Mouse (Mus musculus) intestine, embryonic 14.5 days (tissue): Measurements from ENCODE around the gene Ifi35. TPM values are rescaled to one million over a fixed set of nuclear protein-coding genes. Genes with fewer than 3 reads are reported as not detected.

Experiments used
- ATAC-seq: fragments of 200-750 bp; cut with Nextera tagmentation; replicated peaks from 2 replicates; pipeline ENCODE4 v1.8.0; 2017; ENCODE audit warnings: low read depth, moderate number of reproducible peaks, moderate TSS enrichment, moderate library complexity; ENCODE audit not compliant: low FRiP score, low TSS enrichment
- DNase-seq: peaks from one replicate; pipeline ENCODE4 v3.0.0-alpha.2; 2018; ENCODE audit warnings: low spot score
- H3K27ac ChIP-seq: fragments of 300-500 bp; sonication (generic); 2 replicates; pipeline ENCODE4 v1.5.1; 2014; ENCODE audit warnings: low read depth, mild to moderate bottlenecking, control low read depth
- H3K27me3 ChIP-seq: fragments of 300-500 bp; sonication (generic); replicated peaks from 2 replicates; pipeline ENCODE4 v1.6.1; 2014; ENCODE audit warnings: low read length, control low read depth; ENCODE audit not compliant: control insufficient read depth, insufficient read depth
- H3K36me3 ChIP-seq: fragments of 300-500 bp; sonication (generic); 2 replicates; pipeline ENCODE4 v1.6.1; 2014; ENCODE audit warnings: low read length, control low read depth; ENCODE audit not compliant: control insufficient read depth, insufficient read depth
- H3K4me1 ChIP-seq: fragments of 300-500 bp; sonication (generic); replicated peaks from 2 replicates; pipeline ENCODE4 v1.6.1; 2014; ENCODE audit warnings: low read length, control low read depth, mixed read lengths; ENCODE audit not compliant: control insufficient read depth, insufficient read depth
- H3K4me2 ChIP-seq: fragments of 300-500 bp; sonication (generic); 2 replicates; pipeline ENCODE4 v1.6.1; 2014; ENCODE audit warnings: low read length
- H3K4me3 ChIP-seq: fragments of 300-500 bp; sonication (generic); 2 replicates; pipeline ENCODE4 v1.5.1; 2014; ENCODE audit warnings: low read depth, low read length, control low read depth, mixed read lengths
- H3K9ac ChIP-seq: fragments of 300-500 bp; sonication (generic); 2 replicates; pipeline ENCODE4 v1.6.1; 2014; ENCODE audit warnings: mild to moderate bottlenecking, low read length
- H3K9me3 ChIP-seq: fragments of 300-500 bp; sonication (generic); 2 replicates; pipeline ENCODE4 v1.6.1; 2016; ENCODE audit warnings: low read length, control low read depth; ENCODE audit not compliant: control insufficient read depth
- WGBS: fragments of 180-500 bp; shearing (Covaris S2); extraction: QIAGEN DNeasy Blood & Tissue Kit; methylation state at CpG from one replicate; pipeline ENCODE4 v1.1.7; 2014; 5-methylcytosine and 5-hydroxymethylcytosine counted together
- polyA plus RNA-seq: library from polyadenylated mRNA; unstranded; fragments of >200 nt; fragmentation: Nextera tagmentation; extraction: Ambion mirVana; gene quantifications from 2 replicates; pipeline ENCODE4 v1.2.1, GENCODE M21; 2014

The Ifi35 gene
- polyA plus RNA-seq, 1 experiment from 2014 or later: 18.3 TPM

GRCm38 (mm10) chr11:101477552-101478211, 29.5 kb downstream of the Ifi35 start:
- Histone ChIP-seq H3K27me3 (no peaks in the 10 kb centered on the region), H3K36me3 (no peaks in the 10 kb centered on the region), H3K4me3 (no peak overlapping the region), H3K9me3 (no peaks in the 10 kb centered on the region), H3K9ac (no peak overlapping the region), H3K4me2 (no peak overlapping the region), H3K4me1 (peaks cover 5% of the 10 kb centered on the region; the same call in 1 of the 2 replicates), H3K27ac (no peak overlapping the region)
- WGBS: 67% methylated on average over 10 of the region's 10 CpGs
- ATAC-seq (0 out of 2 replicates have a peak, but pooled peaks have one; percentile 26), DNase-seq (no peak)

- Histone ChIP-seq H3K27ac (no peak overlapping the region), H3K9ac (no peak overlapping the region), H3K27me3 (no peaks in the 10 kb centered on the region), H3K4me1 (peaks cover 5% of the 10 kb centered on the region; the same call in 1 of the 2 replicates), H3K9me3 (no peaks in the 10 kb centered on the region), H3K4me3 (no peak overlapping the region), H3K36me3 (no peaks in the 10 kb centered on the region), H3K4me2 (peak overlapping the region; percentile 18)
- WGBS: 14% methylated on average over 18 of the region's 18 CpGs
- no peak for DNase-seq
- no peak for ATAC-seq
Observed at GRCm38 (mm10) chr11:101479171-101479635, 31.0 kb downstream of the Ifi35 start.

- Histone ChIP-seq H3K4me3 (no peak overlapping the region), H3K9ac (no peak overlapping the region), H3K4me1 (peaks cover 5% of the 10 kb centered on the region; the same call in 1 of the 2 replicates), H3K36me3 (no peaks in the 10 kb centered on the region), H3K4me2 (no peak overlapping the region), H3K27ac (no peak overlapping the region; the same call in 1 of the 2 replicates), H3K9me3 (no peaks in the 10 kb centered on the region), H3K27me3 (no peaks in the 10 kb centered on the region)
- WGBS: 13% methylated on average over 6 of the region's 6 CpGs
- ATAC-seq: no peak
- DNase-seq: no peak
Observed at GRCm38 (mm10) chr11:101480912-101481311, 32.7 kb downstream of the Ifi35 start.

GRCm38 (mm10) chr11:101483804-101484203, 35.6 kb downstream of the Ifi35 start:
- Histone ChIP-seq H3K27ac (no peak overlapping the region; the same call in 1 of the 2 replicates), H3K36me3 (peaks cover 21% of the 10 kb centered on the region), H3K27me3 (no peaks in the 10 kb centered on the region), H3K4me2 (no peak overlapping the region), H3K9ac (no peak overlapping the region), H3K4me1 (peaks cover 5% of the 10 kb centered on the region; the same call in 1 of the 2 replicates), H3K4me3 (no peak overlapping the region), H3K9me3 (no peaks in the 10 kb centered on the region)
- DNase-seq (no peak), ATAC-seq (no peak)
- 29% methylated on average over 3 of the region's 3 CpGs for WGBS

- 57% methylated on average over 6 of the region's 6 CpGs for WGBS
- H3K27ac ChIP-seq: no peak overlapping the region; the same call in 1 of the 2 replicates
- no peak overlapping the region for H3K4me3 ChIP-seq
Observed at GRCm38 (mm10) chr11:101484245-101484644, 36.0 kb downstream of the Ifi35 start.

GRCm38 (mm10) chr11:101484814-101485213, 36.6 kb downstream of the Ifi35 start:
- 77% methylated on average over 7 of the region's 7 CpGs for WGBS
- no peak for DNase-seq
- no peak for ATAC-seq
- Histone ChIP-seq H3K36me3 (peaks cover 31% of the 10 kb centered on the region), H3K4me3 (no peak overlapping the region), H3K4me2 (no peak overlapping the region), H3K27me3 (no peaks in the 10 kb centered on the region), H3K9me3 (no peaks in the 10 kb centered on the region), H3K27ac (no peak overlapping the region), H3K9ac (no peak overlapping the region), H3K4me1 (peaks cover 5% of the 10 kb centered on the region; the same call in 1 of the 2 replicates)

More at GRCm38 (mm10) chr11:101484245-101484644, 36.0 kb downstream of the Ifi35 start:
- Histone ChIP-seq H3K4me2 (no peak overlapping the region), H3K36me3 (peaks cover 26% of the 10 kb centered on the region), H3K9ac (no peak overlapping the region), H3K9me3 (no peaks in the 10 kb centered on the region), H3K27me3 (no peaks in the 10 kb centered on the region), H3K4me1 (peaks cover 5% of the 10 kb centered on the region; the same call in 1 of the 2 replicates)
- no peak for ATAC-seq
- no peak for DNase-seq

GRCm38 (mm10) chr11:101485509-101486028, 37.4 kb downstream of the Ifi35 start:
- Histone ChIP-seq H3K27me3 (no peaks in the 10 kb centered on the region), H3K9me3 (no peaks in the 10 kb centered on the region), H3K27ac (no peak overlapping the region), H3K4me3 (no peak overlapping the region), H3K4me2 (no peak overlapping the region), H3K9ac (no peak overlapping the region), H3K36me3 (peaks cover 31% of the 10 kb centered on the region), H3K4me1 (peaks cover 5% of the 10 kb centered on the region; the same call in 1 of the 2 replicates)
- WGBS: 34% methylated on average over 6 of the region's 6 CpGs
- ATAC-seq (no peak), DNase-seq (no peak)

GRCm38 (mm10) chr11:101486126-101486525, 37.9 kb downstream of the Ifi35 start:
- ATAC-seq (no peak), DNase-seq (no peak)
- H3K9ac ChIP-seq: no peak overlapping the region
- no peak overlapping the region for H3K27ac ChIP-seq
- H3K36me3 ChIP-seq: peaks cover 31% of the 10 kb centered on the region
- no peaks in the 10 kb centered on the region for H3K27me3 ChIP-seq
- no peak overlapping the region for H3K4me3 ChIP-seq
- 0 out of 2 replicates have a peak, but pooled peaks cover under 1% of the 10 kb centered on the region for H3K4me1 ChIP-seq
- no peaks in the 10 kb centered on the region for H3K9me3 ChIP-seq
- WGBS: 54% methylated on average over 6 of the region's 6 CpGs
- H3K4me2 ChIP-seq: no peak overlapping the region
